Mouse (Mus musculus): Measurements from ENCODE around the gene Wdr20.

DNA sequence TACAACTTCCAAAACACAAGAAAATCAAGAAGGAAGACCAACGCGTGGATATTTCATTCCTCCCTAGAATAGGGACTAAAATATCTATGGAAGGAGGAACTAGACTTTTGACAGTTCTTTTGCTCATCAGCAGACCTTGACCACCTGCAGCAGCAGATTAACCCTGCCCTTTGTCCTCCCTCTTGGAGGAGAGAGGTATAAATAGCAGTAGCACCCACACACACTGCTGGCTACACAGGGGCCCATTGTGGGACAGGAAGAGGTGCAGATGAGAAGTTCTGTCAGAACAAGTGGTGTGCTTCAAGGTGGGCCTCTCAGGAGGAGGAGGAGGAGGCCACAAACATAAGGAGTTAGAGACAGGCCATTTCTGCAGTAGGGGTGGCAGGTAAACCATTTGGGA, 46.5 kb downstream of the Wdr20 start:
- TF ChIP-seq CTCF (conservative IDR thresholded peaks at IDR 0.05; ENCODE audit: low read length) (no peak), NANOG (IDR thresholded peaks at IDR 0.05; ENCODE audit: borderline replicate concordance, low read length) (no peak), POU5F1 (IDR thresholded peaks at IDR 0.05; ENCODE audit: borderline replicate concordance, low read length) (no peak)
